Mouse (Mus musculus): ENCODE results near the gene Rab11fip4.
"Not testable (repeated sequence)": the region's sequence is repeated elsewhere in the genome, so short reads cannot be mapped to it uniquely, and the experiment has no call there.

Rab11fip4 gene

GRCm38 (mm10) chr11:79678363-79679153 lies 87.5 kb downstream of the Rab11fip4 start:
- no peak for DNase-seq (ENCODE audit: low spot score)

- no peak for DNase-seq (ENCODE audit: low spot score)
Observed at GRCm38 (mm10) chr11:79679929-79680328, 88.9 kb downstream of the Rab11fip4 start.

GRCm38 (mm10) chr11:79680559-79680958 lies 89.5 kb downstream of the Rab11fip4 start:
- DNase-seq (ENCODE audit: low spot score), result no peak

GRCm38 (mm10) chr11:79681182-79681581 lies 90.2 kb downstream of the Rab11fip4 start:
- no peak for DNase-seq (ENCODE audit: low spot score)

- DNase-seq (ENCODE audit: low spot score), result no peak
Observed at GRCm38 (mm10) chr11:79681798-79682197, 90.8 kb downstream of the Rab11fip4 start.

- DNase-seq (ENCODE audit: low spot score), result no peak
Observed at GRCm38 (mm10) chr11:79685109-79685508, 94.1 kb downstream of the Rab11fip4 start.

GRCm38 (mm10) chr11:79686501-79687121 lies 95.6 kb downstream of the Rab11fip4 start:
- DNase-seq (ENCODE audit: low spot score), result peak; percentile 81

- DNase-seq (ENCODE audit: low spot score), result no peak
Observed at GRCm38 (mm10) chr11:79689916-79690315, 98.9 kb downstream of the Rab11fip4 start.

- DNase-seq (ENCODE audit: low spot score), result no peak
Observed at GRCm38 (mm10) chr11:79691513-79691912, 100.5 kb downstream of the Rab11fip4 start.

- DNase-seq (ENCODE audit: low spot score), result no peak
Observed at GRCm38 (mm10) chr11:79696390-79697307, 105.6 kb downstream of the Rab11fip4 start.

GRCm38 (mm10) chr11:79698071-79698470 lies 107.1 kb downstream of the Rab11fip4 start:
- DNase-seq (ENCODE audit: low spot score), result no peak

GRCm38 (mm10) chr11:79698542-79698941 lies 107.5 kb downstream of the Rab11fip4 start:
- not testable (repeated sequence) for DNase-seq (ENCODE audit: low spot score)

- no peak for DNase-seq (ENCODE audit: low spot score)
Observed at GRCm38 (mm10) chr11:79701466-79701865, 110.5 kb downstream of the Rab11fip4 start.

- no peak for DNase-seq (ENCODE audit: low spot score)
Observed at GRCm38 (mm10) chr11:79702092-79702491, 111.1 kb downstream of the Rab11fip4 start.

GRCm38 (mm10) chr11:79703452-79703851 lies 112.4 kb downstream of the Rab11fip4 start:
- DNase-seq (ENCODE audit: low spot score), result peak; percentile 75

GRCm38 (mm10) chr11:79703885-79704291 lies 112.9 kb downstream of the Rab11fip4 start:
- peak; percentile 79 for DNase-seq (ENCODE audit: low spot score)

GRCm38 (mm10) chr11:79704318-79705150 lies 113.5 kb downstream of the Rab11fip4 start:
- peak; percentile 88 for DNase-seq (ENCODE audit: low spot score)

GRCm38 (mm10) chr11:79707084-79707483 lies 116.1 kb downstream of the Rab11fip4 start:
- no peak for DNase-seq (ENCODE audit: low spot score)

GRCm38 (mm10) chr11:79710868-79711765 lies 120.1 kb downstream of the Rab11fip4 start:
- DNase-seq (ENCODE audit: low spot score), result peak; percentile 74

GRCm38 (mm10) chr11:79711766-79712369 lies 120.9 kb downstream of the Rab11fip4 start:
- DNase-seq (ENCODE audit: low spot score), result no peak
